Mouse (Mus musculus) CH12.LX (cell line): ENCODE results near the gene Usp6nl. TPM values are rescaled to one million over a fixed set of nuclear protein-coding genes. Genes with fewer than 3 reads are reported as not detected.

Experiments used
- DNase-seq: peaks from one replicate; pipeline ENCODE4 v3.0.0-alpha.2; 2013; ENCODE audit errors: extremely low read depth
- H3K27ac ChIP-seq: 2 replicates; pipeline ENCODE4 v1.5.1; 2012; ENCODE audit warnings: low read depth, mild to moderate bottlenecking, control low read depth, moderate library complexity; ENCODE audit not compliant: insufficient read depth
- H3K27me3 ChIP-seq: replicated peaks from 2 replicates; pipeline ENCODE3; 2012; ENCODE audit warnings: inconsistent platforms
- H3K36me3 ChIP-seq, 2 experiments: replicated peaks in 1 of 2; 2 replicates each; pipeline versions ENCODE3 to v1.6.1; 2012; ENCODE audit warnings: inconsistent platforms in 1 of 2, low read length in 1 of 2, mild to moderate bottlenecking in 1 of 2, mixed read lengths in 1 of 2, moderate library complexity in 1 of 2; ENCODE audit not compliant: control insufficient read depth in 1 of 2, insufficient read depth in 1 of 2
- H3K4me1 ChIP-seq, 2 experiments: 2 replicates each; pipeline ENCODE4 v1.6.1; 2012; ENCODE audit warnings: inconsistent platforms in 1 of 2, moderate library complexity in 1 of 2; ENCODE audit not compliant: insufficient read depth in 2 of 2, control insufficient read depth in 1 of 2
- H3K4me2 ChIP-seq: 2 replicates; pipeline ENCODE4 v1.6.1; 2012; ENCODE audit warnings: low read depth, mild to moderate bottlenecking, control low read depth; ENCODE audit not compliant: poor library complexity, insufficient read depth, severe bottlenecking
- H3K4me3 ChIP-seq, 3 experiments: fragments of 150-350 bp in 1 of 3; sonication (generic) in 1 of 3; replicated peaks in 1 of 3; 2 replicates each; pipeline versions ENCODE3 to v1.5.1; 2011 to 2012; ENCODE audit warnings: low read depth in 2 of 3, low read length in 2 of 3, mild to moderate bottlenecking in 2 of 3, moderate library complexity in 2 of 3, control low read depth in 1 of 3, improper control_type of control experiment in 1 of 3, inconsistent platforms in 1 of 3, mixed read lengths in 1 of 3; ENCODE audit not compliant: poor library complexity in 1 of 3
- H3K79me2 ChIP-seq: replicated peaks from 2 replicates; pipeline ENCODE4 v1.6.1; 2012; ENCODE audit warnings: mild to moderate bottlenecking, moderate library complexity; ENCODE audit not compliant: control insufficient read depth, poor library complexity, insufficient read depth, severe bottlenecking; ENCODE audit errors: extremely low read depth
- H3K9ac ChIP-seq: 2 replicates; pipeline ENCODE4 v1.6.1; 2012; ENCODE audit warnings: low read depth, mild to moderate bottlenecking, control low read depth, moderate library complexity; ENCODE audit not compliant: insufficient read depth
- H3K9me3 ChIP-seq: replicated peaks from 2 replicates; pipeline ENCODE3; 2012; ENCODE audit warnings: low read length, inconsistent platforms, mixed read lengths
- BHLHE40 ChIP-seq: IDR thresholded peaks from 2 replicates; pipeline ENCODE4 v1.6.1; 2011; ENCODE audit warnings: mild to moderate bottlenecking, low read depth, low read length, improper control_type of control experiment
- CHD1 ChIP-seq: IDR thresholded peaks from 2 replicates; pipeline ENCODE4 v1.6.1; 2012; ENCODE audit warnings: low read depth, low read length, improper control_type of control experiment, inconsistent platforms
- CHD2 ChIP-seq: IDR thresholded peaks from 2 replicates; pipeline ENCODE4 v1.6.1; 2011; ENCODE audit warnings: low read length, improper control_type of control experiment
- E2F4 ChIP-seq: IDR thresholded peaks from 2 replicates; pipeline ENCODE4 v1.6.1; 2011; ENCODE audit warnings: low read depth, low read length, improper control_type of control experiment; ENCODE audit not compliant: insufficient replicate concordance
- ELF1 ChIP-seq: IDR thresholded peaks from 2 replicates; pipeline ENCODE4 v1.6.1; 2014; ENCODE audit warnings: low read depth, mild to moderate bottlenecking, inconsistent platforms, low read length, improper control_type of control experiment
- EP300 ChIP-seq: IDR thresholded peaks from 2 replicates; pipeline ENCODE4 v1.6.1; 2011; ENCODE audit warnings: low read length, improper control_type of control experiment
- ETS1 ChIP-seq: conservative IDR thresholded peaks from 2 replicates; pipeline ENCODE4 v1.6.1; 2012; ENCODE audit warnings: low read depth, mild to moderate bottlenecking, inconsistent platforms, low read length, improper control_type of control experiment, moderate library complexity
- HCFC1 ChIP-seq: IDR thresholded peaks from 2 replicates; pipeline ENCODE4 v1.6.1; 2012; ENCODE audit warnings: low read depth, mild to moderate bottlenecking, inconsistent platforms, low read length, improper control_type of control experiment
- IRF4 ChIP-seq: IDR thresholded peaks from 2 replicates; pipeline ENCODE4 v1.6.1; 2014; ENCODE audit warnings: low read depth, mild to moderate bottlenecking, inconsistent platforms, low read length, improper control_type of control experiment
- JUN ChIP-seq: IDR thresholded peaks from 2 replicates; pipeline ENCODE4 v1.6.1; 2011; ENCODE audit warnings: low read depth, mild to moderate bottlenecking, low read length, improper control_type of control experiment, moderate library complexity; ENCODE audit not compliant: insufficient read depth
- JUND ChIP-seq: conservative IDR thresholded peaks from 2 replicates; pipeline ENCODE4 v1.6.1; 2011; ENCODE audit warnings: low read depth, low read length, improper control_type of control experiment
- KAT2A ChIP-seq: IDR thresholded peaks from 2 replicates; pipeline ENCODE4 v1.6.1; 2012; ENCODE audit warnings: low read length, improper control_type of control experiment, inconsistent platforms; ENCODE audit not compliant: insufficient replicate concordance
- MAFK ChIP-seq: IDR thresholded peaks from 2 replicates; pipeline ENCODE4 v1.6.1; 2011; ENCODE audit warnings: low read length, improper control_type of control experiment; ENCODE audit not compliant: insufficient replicate concordance
- MAX ChIP-seq: IDR thresholded peaks from 2 replicates; pipeline ENCODE4 v1.6.1; 2011; ENCODE audit warnings: low read length, improper control_type of control experiment
- MAZ ChIP-seq: IDR thresholded peaks from 2 replicates; pipeline ENCODE4 v1.6.1; 2012; ENCODE audit warnings: low read depth, mild to moderate bottlenecking, inconsistent platforms, low read length, improper control_type of control experiment, moderate library complexity
- MEF2A ChIP-seq: IDR thresholded peaks from 2 replicates; pipeline ENCODE4 v1.6.1; 2014; ENCODE audit warnings: low read depth, mild to moderate bottlenecking, inconsistent platforms, low read length, improper control_type of control experiment, borderline replicate concordance
- MXI1 ChIP-seq: IDR thresholded peaks from 2 replicates; pipeline ENCODE4 v1.6.1; 2011; ENCODE audit warnings: mild to moderate bottlenecking, low read depth, low read length, improper control_type of control experiment
- MYC ChIP-seq: IDR thresholded peaks from 2 replicates; pipeline ENCODE4 v1.6.1; 2011; ENCODE audit warnings: low read depth, mild to moderate bottlenecking, improper control_type of control experiment, low read length
- NELFE ChIP-seq: IDR thresholded peaks from 2 replicates; pipeline ENCODE4 v1.6.1; 2011; ENCODE audit warnings: low read depth, low read length, improper control_type of control experiment
- NRF1 ChIP-seq: IDR thresholded peaks from 2 replicates; pipeline ENCODE4 v1.6.1; 2014; ENCODE audit warnings: low read depth, mild to moderate bottlenecking, inconsistent platforms, low read length, improper control_type of control experiment, moderate library complexity
- PAX5 ChIP-seq: IDR thresholded peaks from 2 replicates; pipeline ENCODE4 v1.6.1; 2012; ENCODE audit warnings: low read length, inconsistent platforms, mixed read lengths
- RCOR1 ChIP-seq: conservative IDR thresholded peaks from 2 replicates; pipeline ENCODE4 v1.6.1; 2012; ENCODE audit warnings: low read depth, mild to moderate bottlenecking, inconsistent platforms, low read length, improper control_type of control experiment
- SIN3A ChIP-seq: IDR thresholded peaks from 2 replicates; pipeline ENCODE4 v1.6.1; 2012; ENCODE audit warnings: low read length, improper control_type of control experiment, inconsistent platforms
- SMC3 ChIP-seq: IDR thresholded peaks from 2 replicates; pipeline ENCODE4 v1.6.1; 2011; ENCODE audit warnings: low read depth, low read length, improper control_type of control experiment
- TCF12 ChIP-seq: IDR thresholded peaks from 2 replicates; pipeline ENCODE4 v1.6.1; 2014; ENCODE audit warnings: low read depth, mild to moderate bottlenecking, inconsistent platforms, low read length, improper control_type of control experiment
- UBTF ChIP-seq: IDR thresholded peaks from 2 replicates; pipeline ENCODE4 v1.6.1; 2012; ENCODE audit warnings: low read depth, mild to moderate bottlenecking, inconsistent platforms, low read length, improper control_type of control experiment, moderate library complexity
- USF1 ChIP-seq: IDR thresholded peaks from 2 replicates; pipeline ENCODE4 v1.6.1; 2014; ENCODE audit warnings: low read depth, mild to moderate bottlenecking, inconsistent platforms, low read length, improper control_type of control experiment
- dilution Hi-C: fragments of 300-500 bp; cut with MboI; formaldehyde crosslinking; loops from 2 replicates; pipeline ENCODE4 v1.14.3; 2020; ENCODE audit warnings: low sequenced_read_pairs; ENCODE audit not compliant: extremely low pct_unique_long_range_greater_than_20kb, extremely low pct_ligation_motif_present
- in situ Hi-C: fragments of 300-500 bp; cut with MboI; formaldehyde crosslinking; loops from 3 replicates; pipeline ENCODE4 v1.14.3; 2019; ENCODE audit warnings: low sequenced_read_pairs, low pct_ligation_motif_present, low pct_unique_long_range_greater_than_20kb, mixed read lengths
- polyA plus RNA-seq: library from polyadenylated mRNA; unstranded; fragments of >175 nt; gene quantifications from 2 replicates; pipeline ENCODE4 v1.2.1, GENCODE M21; 2012; ENCODE audit warnings: low read depth; ENCODE audit not compliant: insufficient read length
- total RNA-seq, 2 experiments: library from RNA; depleted of rRNA; stranded (reverse); fragments of 300-350 nt in 1 of 2; fragments of >200 nt in 1 of 2; gene quantifications; 2 replicates each; pipeline ENCODE4 v1.2.3; 2012 to 2014

Usp6nl gene
- total and polyA plus RNA-seq, 3 experiments, result 4.1 to 12.1 (median 4.6) TPM

DNA sequence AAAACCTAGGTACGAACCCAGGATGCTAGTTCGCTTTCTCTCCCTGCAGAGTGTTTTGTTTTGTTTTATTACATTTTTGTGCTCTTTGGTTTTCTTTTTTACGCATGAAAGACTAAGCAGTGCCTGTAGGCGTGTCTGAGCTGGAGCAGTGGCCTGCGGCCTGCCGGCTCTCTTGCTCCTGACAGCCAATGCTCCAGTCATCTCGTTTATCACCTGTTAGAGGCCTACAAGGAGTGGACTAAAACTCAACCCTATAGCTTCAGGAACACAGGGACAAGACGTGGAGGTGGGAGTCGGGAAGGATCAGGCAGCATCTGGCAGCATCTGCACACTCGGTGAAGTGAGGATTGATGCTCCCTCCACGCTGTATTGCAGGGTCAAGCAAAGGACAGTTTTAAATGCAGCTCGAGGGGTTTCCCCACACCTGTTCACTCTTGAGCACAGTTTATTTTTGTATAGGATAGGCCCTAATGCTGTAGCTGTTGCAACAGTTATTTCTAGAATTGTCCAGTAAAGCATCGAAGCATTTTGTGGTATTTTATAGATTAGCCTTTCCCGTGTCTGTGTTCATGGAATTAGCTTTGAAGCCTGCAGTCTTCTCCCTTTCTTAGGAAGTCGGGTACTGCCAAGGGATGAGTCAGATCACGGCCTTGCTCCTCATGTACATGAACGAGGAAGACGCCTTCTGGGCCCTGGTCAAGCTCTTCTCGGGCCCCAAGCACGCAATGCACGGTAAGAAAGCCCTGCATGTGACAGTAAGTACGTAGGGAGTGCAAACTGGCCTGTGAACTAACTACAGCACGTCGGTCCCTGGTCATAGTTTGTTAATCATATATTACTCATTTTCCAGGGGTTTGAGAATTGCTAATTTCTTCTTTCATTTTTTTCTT lies 101.4 kb downstream of the Usp6nl start:
- TF ChIP-seq USF1 (no peak), JUN (peak; percentile 32; the same call in 1 of the 2 replicates), SMC3 (no peak; the same call in 1 of the 2 replicates), ETS1 (peak; percentile 39; the same call in 1 of the 2 replicates), JUND (peak; percentile 52; the same call in 1 of the 2 replicates), NELFE (peak; percentile 49; the same call in 1 of the 2 replicates), PAX5 (no peak), CHD1 (0 out of 2 replicates have a peak, but pooled peaks have one; percentile 34), RCOR1 (peak; percentile 63), MYC (peak; percentile 62; the same call in 1 of the 2 replicates), MEF2A (peak; percentile 86), E2F4 (no peak), EP300 (peak; percentile 85), KAT2A (0 out of 2 replicates have a peak, but pooled peaks have one; percentile 44), ELF1 (peak; percentile 46; the same call in 1 of the 2 replicates), NRF1 (no peak), UBTF (0 out of 2 replicates have a peak, but pooled peaks have one; percentile 56), SIN3A (peak; percentile 81), MAX (peak; percentile 72; the same call in 1 of the 2 replicates), IRF4 (peak; percentile 73), MAFK (peak; percentile 14; the same call in 1 of the 2 replicates), MXI1 (peak; percentile 80), MAZ (peak; percentile 37; the same call in 1 of the 2 replicates), CHD2 (0 out of 2 replicates have a peak, but pooled peaks have one; percentile 43), HCFC1 (no peak), TCF12 (peak; percentile 34; the same call in 1 of the 2 replicates), BHLHE40 (peak; percentile 80)
- Histone ChIP-seq H3K27me3 (no peaks in the 10 kb centered on the region), H3K27ac (peak overlapping the region; percentile 91), H3K4me2 (peak overlapping the region; percentile 73), H3K4me1 (peaks cover 8 to 35% of the 10 kb centered on the region in 2 experiments), H3K9me3 (no peaks in the 10 kb centered on the region), H3K79me2 (no peaks in the 10 kb centered on the region), H3K4me3 (peak overlapping the region in 1 of 3 experiments; percentile 37), H3K36me3 (peaks cover 8 to 39% of the 10 kb centered on the region in 2 experiments), H3K9ac (peak overlapping the region; percentile 69)
- dilution Hi-C loops (no loop called here), in situ Hi-C loops (loop anchor here (25.0 kb wide), 1 partner anchor 412 kb away; no protein-coding TSS in a partner anchor)
- peak; percentile 49 for DNase-seq
